Comparison of ENCODE assay signal across 24 mouse cellular contexts in the genomic region with DNA sequence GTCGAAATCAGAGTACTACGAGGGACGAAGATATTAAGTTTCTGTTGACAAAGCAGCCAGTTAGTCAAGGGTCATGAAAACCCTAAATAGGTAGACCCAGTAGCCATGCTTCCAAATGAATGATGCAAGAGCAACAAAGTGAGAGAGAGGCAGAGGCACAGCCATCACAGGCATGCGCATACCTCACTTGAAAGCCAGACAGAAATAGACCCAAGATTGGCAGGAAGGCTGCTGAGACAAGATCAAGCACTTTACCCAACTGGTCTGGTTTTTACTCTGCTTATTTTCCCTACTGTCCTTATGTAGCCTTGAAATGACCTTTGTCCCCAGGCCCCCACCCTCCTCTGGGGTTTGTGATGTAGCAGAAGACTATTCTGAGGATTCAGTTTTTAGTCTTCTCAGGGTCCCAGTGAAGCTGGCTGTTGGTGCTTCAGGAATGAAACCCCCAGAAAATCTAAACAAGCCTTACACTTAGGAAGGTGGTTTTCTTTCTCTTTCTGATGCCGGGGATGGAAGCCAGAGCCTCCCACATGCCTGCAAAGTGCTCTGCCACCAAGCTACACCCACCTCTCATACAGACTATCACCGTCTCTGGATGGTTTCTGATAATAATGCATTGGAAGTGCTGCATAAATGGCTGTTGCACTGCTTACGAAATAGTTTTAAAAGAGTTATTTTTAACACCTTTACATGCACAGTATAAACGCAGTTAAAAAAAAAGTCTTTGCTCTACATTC. TPM values are rescaled to one million over a fixed set of nuclear protein-coding genes. Genes with fewer than 3 reads are reported as not detected.
DNase-seq lines count a peak whose midpoint lies in the region; ATAC-seq and TF ChIP-seq lines count a peak whose summit lies in the region.
"Had no signal": no experiment of that assay in that cellular context is flagged by ENCODE, and none has a peak within 500 bp of the region (broad histone marks: within the 10 kb centered on the region; RNA-seq: fewer than 3 reads in every experiment).

No protein-coding gene starts in this region.

- no peaks in the 10 kb centered on the region for H3K9me3 ChIP-seq in heart, embryonic 14.5 days (ENCODE audit: control insufficient read depth, low read length)
- H3K9me3 ChIP-seq in heart, embryonic 12.5 days (replicated peaks): no peaks in the 10 kb centered on the region
- no peaks in the 10 kb centered on the region for H3K9me3 ChIP-seq in midbrain, embryonic 11.5 days (ENCODE audit: control insufficient read depth, low read length)
- H3K9me3 ChIP-seq: forebrain, embryonic 10.5 days; midbrain, embryonic 12.5 days; neural tube, embryonic 13.5 days; stomach, embryonic 15.5 days had no signal

- ATAC-seq in heart, embryonic 14.5 days (ENCODE audit: insufficient number of reproducible peaks, insufficient read depth, low FRiP score, low read depth): no peak
- ATAC-seq in heart, embryonic 12.5 days (ENCODE audit: insufficient number of reproducible peaks, low FRiP score): no peak
- ATAC-seq in midbrain, embryonic 11.5 days (ENCODE audit: low FRiP score): no peak
- ATAC-seq: activated CD4-positive, CD25-positive, alpha-beta regulatory T cell, adult 4 months; hindbrain, embryonic 16.5 days had no signal

- no peaks in the 10 kb centered on the region for H3K36me3 ChIP-seq in heart, embryonic 14.5 days (ENCODE audit: control insufficient read depth, insufficient read depth, low read length)
- H3K36me3 ChIP-seq in heart, embryonic 12.5 days: no peaks in the 10 kb centered on the region
- no peaks in the 10 kb centered on the region for H3K36me3 ChIP-seq in midbrain, embryonic 11.5 days (ENCODE audit: control insufficient read depth, insufficient read depth, low read length)
- H3K36me3 ChIP-seq: forebrain, embryonic 10.5 days; midbrain, embryonic 12.5 days; neural tube, embryonic 13.5 days; stomach, embryonic 15.5 days had no signal

- no peak overlapping the region for H3K4me2 ChIP-seq in heart, embryonic 14.5 days (ENCODE audit: low read length)
- H3K4me2 ChIP-seq in heart, embryonic 12.5 days: no peak overlapping the region
- no peak overlapping the region for H3K4me2 ChIP-seq in midbrain, embryonic 11.5 days
- H3K4me2 ChIP-seq: midbrain, embryonic 12.5 days; neural tube, embryonic 13.5 days; stomach, embryonic 15.5 days had no signal

- no peaks in the 10 kb centered on the region for H3K27me3 ChIP-seq in heart, embryonic 14.5 days (ENCODE audit: control insufficient read depth, insufficient read depth, low read length)
- no peaks in the 10 kb centered on the region for H3K27me3 ChIP-seq in heart, embryonic 12.5 days (replicated peaks)
- H3K27me3 ChIP-seq in midbrain, embryonic 11.5 days (ENCODE audit: control insufficient read depth, insufficient read depth, low read length): no peaks in the 10 kb centered on the region
- H3K27me3 ChIP-seq: midbrain, embryonic 12.5 days; neural tube, embryonic 13.5 days; Patski; stomach, embryonic 15.5 days had no signal

- intact Hi-C loops in left cerebral cortex, adult 2 months (cut with DNase I): no loop called here
- intact Hi-C loops in left cerebral cortex, postnatal 10 days (cut with DNase I): no loop called here

- DNase-seq in left cerebral cortex, adult 2 months (ENCODE audit: extremely low spot score in 1 of 2, low spot score in 2 of 2): peak; percentile 19 to 32
- DNase-seq in left cerebral cortex, postnatal 10 days (ENCODE audit: extremely low spot score in 1 of 2, low spot score in 2 of 2): no peak
- DNase-seq in frontal cortex, postnatal 36 days (ENCODE audit: low spot score in 2 of 2): peak; percentile 29 to 39
- peak; percentile 16 to 59 for DNase-seq in right cerebral cortex, postnatal 36 days (ENCODE audit: low spot score in 2 of 2)
- no peak for DNase-seq in midbrain, embryonic 11.5 days (ENCODE audit: low spot score, missing footprints)
- DNase-seq: adrenal gland, postnatal 25 days; cerebellum, adult 8-10 months; gastrocnemius, postnatal 36 days; kidney, adult 11 months; kidney, postnatal 10 days; liver; lung, adult 2 months had no signal

- H3K4me1 ChIP-seq in heart, embryonic 14.5 days (ENCODE audit: control insufficient read depth in 2 of 2, insufficient read depth in 2 of 2, low read length in 2 of 2): peaks cover 0 to 2% of the 10 kb centered on the region in 2 experiments; a peak in 2 of 4 replicates
- H3K4me1 ChIP-seq in heart, embryonic 12.5 days (replicated peaks): 0 out of 2 replicates have a peak, but pooled peaks cover 5% of the 10 kb centered on the region
- H3K4me1 ChIP-seq in midbrain, embryonic 11.5 days (ENCODE audit: control insufficient read depth, insufficient read depth, low read length): no peaks in the 10 kb centered on the region
- H3K4me1 ChIP-seq: forebrain, embryonic 10.5 days; midbrain, embryonic 12.5 days; neural tube, embryonic 13.5 days; stomach, embryonic 15.5 days had no signal

- WGBS in heart, embryonic 14.5 days: 49% methylated on average over 8 of the region's 8 CpGs
- WGBS in heart, embryonic 12.5 days: 64% methylated on average over 8 of the region's 8 CpGs
- WGBS in midbrain, embryonic 11.5 days: 89% methylated on average over 8 of the region's 8 CpGs

- no peak overlapping the region for H3K9ac ChIP-seq in heart, embryonic 14.5 days (ENCODE audit: low read length)
- H3K9ac ChIP-seq in heart, embryonic 12.5 days: no peak overlapping the region
- no peak overlapping the region for H3K9ac ChIP-seq in midbrain, embryonic 11.5 days (ENCODE audit: low read length)
- H3K9ac ChIP-seq: midbrain, embryonic 12.5 days; neural tube, embryonic 13.5 days; stomach, embryonic 15.5 days had no signal

- no peak for TF ChIP-seq CTCF in left cerebral cortex, adult 2 months (IDR thresholded peaks at IDR 0.05)

- H3K27ac ChIP-seq in heart, embryonic 14.5 days (replicated peaks in 1 of 2; ENCODE audit: control insufficient read depth in 1 of 2, insufficient read depth in 1 of 2, low read depth in 2 of 2, low read length in 2 of 2): peak overlapping the region; percentile 22 to 44; a peak in 2 of 4 replicates
- no peak overlapping the region for H3K27ac ChIP-seq in heart, embryonic 12.5 days (ENCODE audit: poor library complexity, severe bottlenecking)
- H3K27ac ChIP-seq in left cerebral cortex, adult 2 months: peak overlapping the region; percentile 71
- H3K27ac ChIP-seq in midbrain, embryonic 11.5 days (ENCODE audit: low read depth, low read length): no peak overlapping the region
- H3K27ac ChIP-seq: forebrain, embryonic 10.5 days; macrophage; midbrain, embryonic 12.5 days; neural tube, embryonic 13.5 days; stomach, embryonic 15.5 days had no signal

- H3K4me3 ChIP-seq in heart, embryonic 14.5 days (ENCODE audit: control insufficient read depth in 1 of 2, insufficient read depth in 1 of 2, low read depth in 1 of 2, low read length in 2 of 2): no peak overlapping the region
- H3K4me3 ChIP-seq in heart, embryonic 12.5 days: no peak overlapping the region
- no peak overlapping the region for H3K4me3 ChIP-seq in left cerebral cortex, adult 2 months
- H3K4me3 ChIP-seq in midbrain, embryonic 11.5 days (ENCODE audit: low read depth, low read length): no peak overlapping the region
- H3K4me3 ChIP-seq: forebrain, embryonic 10.5 days; midbrain, embryonic 12.5 days; neural tube, embryonic 13.5 days; stomach, embryonic 15.5 days had no signal

RNA-seq across cellular contexts. Expression of gene Gabrg3, which starts 30.3 kb away (rescaled TPM):
- 0.78 and 0.96 TPM in 2 replicates for polyA plus RNA-seq in heart, embryonic 14.5 days (2014; fragmentation: Nextera tagmentation; extraction: Ambion mirVana)
- polyA plus RNA-seq in heart, embryonic 12.5 days (2016; fragmentation: Nextera tagmentation; extraction: Ambion mirVana): 0.20 and 0.69 TPM in 2 replicates
- total RNA-seq in left cerebral cortex, adult 2 months (2021): 10 to 100 TPM; 19.8 to 23.3 TPM
- total RNA-seq in left cerebral cortex, postnatal 10 days (2021): 10 to 100 TPM; 39.4 to 41.0 TPM
- 0.03 and 0.31 TPM in 2 replicates for polyA plus RNA-seq in midbrain, embryonic 11.5 days (2014; fragmentation: Nextera tagmentation; extraction: Ambion mirVana)
- total RNA-seq: gastrocnemius, postnatal 36 days had no signal
- polyA plus RNA-seq: C2C12; lung, adult 2 months; macrophage; Patski; spleen, adult 2 months had no signal

Comparison
In these comparisons a context has a peak if more than half of its experiments do, and no peak if none do; other contexts are left out.
1. H3K27ac ChIP-seq: peak in heart, embryonic 14.5 days (2 of 2) and left cerebral cortex, adult 2 months (single experiment); none in heart, embryonic 12.5 days (single experiment) and midbrain, embryonic 11.5 days (single experiment).
2. DNase-seq: peak in left cerebral cortex, adult 2 months (2 of 2), frontal cortex, postnatal 36 days (2 of 2) and right cerebral cortex, postnatal 36 days (2 of 2); none in left cerebral cortex, postnatal 10 days (0 of 2) and midbrain, embryonic 11.5 days (single experiment).